Mouse (Mus musculus) gastrocnemius, adult 2 months (tissue): ENCODE measurements at regions not wholly inside any gene's neighbourhood (a gene's known extent, or its start where the extent isn't known, plus 50 kb on each side); places are given as distances from the start of the nearest gene placed in this dataset.
"Not testable (repeated sequence)": the region's sequence is repeated elsewhere in the genome, so short reads cannot be mapped to it uniquely, and the experiment has no call there.

Experiments
- DNase-seq: peaks from one replicate; pipeline ENCODE4 v3.0.0; 2022
- H3K27ac ChIP-seq: fragments of 200-600 bp; 2 replicates; pipeline ENCODE4 v1.8.1; 2022; ENCODE audit warnings: mild to moderate bottlenecking
- H3K4me3 ChIP-seq: fragments of 200-600 bp; 2 replicates; pipeline ENCODE4 v1.8.1; 2022; ENCODE audit warnings: mild to moderate bottlenecking, moderate library complexity
- CTCF ChIP-seq: fragments of 200-600 bp; IDR thresholded peaks from 2 replicates; pipeline ENCODE4 v1.8.1; 2022; ENCODE audit warnings: antibody characterized with exemption, mild to moderate bottlenecking, moderate library complexity
- intact Hi-C: fragments of 180-260 bp; cut with DNase I; formaldehyde crosslinking; loops from one replicate; pipeline ENCODE4 v1.15.1; 2025

- intact Hi-C loops: no loop called here
- Histone ChIP-seq H3K4me3 (no peak overlapping the region), H3K27ac (no peak overlapping the region)
- no peak for TF ChIP-seq CTCF
- DNase-seq: no peak
These were observed 416.3 kb upstream of the Pdzrn3 start for GRCm38 (mm10) chr6:101793986-101794385.

GRCm38 (mm10) chr6:101777864-101778263 is 400.2 kb upstream of the Pdzrn3 start:
- no peak overlapping the region for H3K4me3 ChIP-seq
- intact Hi-C loops: no loop called here
- no peak for DNase-seq
- TF ChIP-seq CTCF: peak; percentile 12; the same call in 1 of the 2 replicates
- no peak overlapping the region for H3K27ac ChIP-seq

- no peak for TF ChIP-seq CTCF
- intact Hi-C loops: no loop called here
- DNase-seq: no peak
- H3K4me3 ChIP-seq: no peak overlapping the region
- H3K27ac ChIP-seq: no peak overlapping the region
These were observed 395.5 kb upstream of the Pdzrn3 start for GRCm38 (mm10) chr6:101773151-101773550.

- H3K4me3 ChIP-seq: no peak overlapping the region
- no peak overlapping the region for H3K27ac ChIP-seq
- intact Hi-C loops: no loop called here
- no peak for DNase-seq
- TF ChIP-seq CTCF: no peak
These were observed 357.4 kb upstream of the Pdzrn3 start for GRCm38 (mm10) chr6:101735107-101735506.

- intact Hi-C loops: no loop called here
- no peak for TF ChIP-seq CTCF
- Histone ChIP-seq H3K27ac (no peak overlapping the region), H3K4me3 (no peak overlapping the region)
- no peak for DNase-seq
These were observed 342.8 kb upstream of the Pdzrn3 start for GRCm38 (mm10) chr6:101720513-101720912.

GRCm38 (mm10) chr6:101689684-101690083 is 312.0 kb upstream of the Pdzrn3 start:
- no peak for TF ChIP-seq CTCF
- no peak overlapping the region for H3K27ac ChIP-seq

GRCm38 (mm10) chr6:101686578-101686977 is 308.9 kb upstream of the Pdzrn3 start:
- no peak overlapping the region for H3K4me3 ChIP-seq
- intact Hi-C loops: no loop called here
- H3K27ac ChIP-seq: no peak overlapping the region
- no peak for DNase-seq
- TF ChIP-seq CTCF: no peak

More at GRCm38 (mm10) chr6:101689684-101690083, 312.0 kb upstream of the Pdzrn3 start:
- DNase-seq: no peak
- no peak overlapping the region for H3K4me3 ChIP-seq
- intact Hi-C loops: no loop called here

- DNase-seq: no peak
- Histone ChIP-seq H3K27ac (no peak overlapping the region), H3K4me3 (no peak overlapping the region)
- no peak for TF ChIP-seq CTCF
- intact Hi-C loops: no loop called here
These were observed 308.0 kb upstream of the Pdzrn3 start for GRCm38 (mm10) chr6:101685734-101686133.

- no peak for DNase-seq
- peak; percentile 42 for TF ChIP-seq CTCF
- Histone ChIP-seq H3K4me3 (no peak overlapping the region), H3K27ac (no peak overlapping the region)
- intact Hi-C loops: no loop called here
These were observed 306.7 kb upstream of the Pdzrn3 start for GRCm38 (mm10) chr6:101684390-101684789.

- Histone ChIP-seq H3K4me3 (no peak overlapping the region), H3K27ac (no peak overlapping the region)
- no peak for TF ChIP-seq CTCF
- no peak for DNase-seq
- intact Hi-C loops: no loop called here
These were observed 297.1 kb upstream of the Pdzrn3 start for GRCm38 (mm10) chr6:101674846-101675245.

GRCm38 (mm10) chr6:101670770-101671169 is 293.1 kb upstream of the Pdzrn3 start:
- H3K4me3 ChIP-seq: no peak overlapping the region
- DNase-seq: no peak
- no peak overlapping the region for H3K27ac ChIP-seq
- TF ChIP-seq CTCF: no peak
- intact Hi-C loops: no loop called here

- no peak overlapping the region for H3K27ac ChIP-seq
- DNase-seq: no peak
- no peak for TF ChIP-seq CTCF
- no peak overlapping the region for H3K4me3 ChIP-seq
- intact Hi-C loops: no loop called here
These were observed 291.6 kb upstream of the Pdzrn3 start for GRCm38 (mm10) chr6:101669118-101669845.

GRCm38 (mm10) chr6:101654351-101654750 is 276.7 kb upstream of the Pdzrn3 start:
- no peak for TF ChIP-seq CTCF
- DNase-seq: no peak

GRCm38 (mm10) chr6:101650348-101650747 is 272.7 kb upstream of the Pdzrn3 start:
- TF ChIP-seq CTCF: peak; percentile 46
- intact Hi-C loops, H3K4me3 ChIP-seq, H3K27ac ChIP-seq: not testable (repeated sequence)
- DNase-seq: peak; percentile 25

More at GRCm38 (mm10) chr6:101654351-101654750, 276.7 kb upstream of the Pdzrn3 start:
- intact Hi-C loops: no loop called here
- no peak overlapping the region for H3K27ac ChIP-seq
- H3K4me3 ChIP-seq: no peak overlapping the region
